In genomic region chr9:60160855-60161254, GRCm38 (mm10) we compare ENCODE assay signal across 16 mouse cellular contexts.
DNase-seq lines count a peak whose midpoint lies in the region; ATAC-seq and TF ChIP-seq lines count a peak whose summit lies in the region.
"Had no signal": no experiment of that assay in that cellular context is flagged by ENCODE, and none has a peak within 500 bp of the region (broad histone marks: within the 10 kb centered on the region; RNA-seq: fewer than 3 reads in every experiment).

No protein-coding gene starts in this region.

- no peaks in the 10 kb centered on the region for H3K9me3 ChIP-seq in limb, embryonic 13.5 days
- H3K9me3 ChIP-seq: intestine, embryonic 15.5 days had no signal

- peak; percentile 30 for DNase-seq in embryo, embryonic 11 days
- no peak for DNase-seq in embryo, embryonic 10 days (ENCODE audit: low spot score)
- DNase-seq in layer of hippocampus, adult 2 months (ENCODE audit: low spot score in 2 of 2): no peak
- DNase-seq in layer of hippocampus, postnatal 36 days: no peak
- peak; percentile 46 for DNase-seq in brain, embryonic 14.5 days (ENCODE audit: low read depth)
- DNase-seq in left cerebral cortex, adult 2 months (ENCODE audit: extremely low spot score in 1 of 2, low spot score in 2 of 2): no peak
- no peak for DNase-seq in thymus, postnatal 25 days
- DNase-seq: adrenal gland, postnatal 25 days; cerebellum, postnatal 25 days; kidney, postnatal 10 days; right cerebral cortex, adult 18-20 months; thymus, postnatal 36 days had no signal

- H3K27me3 ChIP-seq in limb, embryonic 13.5 days: no peaks in the 10 kb centered on the region
- H3K27me3 ChIP-seq: CH12.LX; intestine, embryonic 15.5 days had no signal

- TF ChIP-seq POLR2A in brain, embryonic 14.5 days (IDR thresholded peaks at IDR 0.05; ENCODE audit: borderline replicate concordance, extremely low read depth, insufficient read depth, insufficient read length, poor library complexity, severe bottlenecking): no peak

- H3K4me2 ChIP-seq in limb, embryonic 13.5 days (replicated peaks): peak overlapping the region; percentile 9
- H3K4me2 ChIP-seq: intestine, embryonic 15.5 days had no signal

- TF ChIP-seq CTCF in layer of hippocampus, adult 2 months (conservative IDR thresholded peaks at IDR 0.05): no peak
- TF ChIP-seq CTCF in brain, embryonic 14.5 days (IDR thresholded peaks at IDR 0.05; ENCODE audit: borderline replicate concordance, extremely low read depth, insufficient read depth, insufficient read length): no peak
- no peak for TF ChIP-seq CTCF in left cerebral cortex, adult 2 months (IDR thresholded peaks at IDR 0.05)

- no peak overlapping the region for H3K4me3 ChIP-seq in layer of hippocampus, adult 2 months
- no peak overlapping the region for H3K4me3 ChIP-seq in limb, embryonic 13.5 days
- no peak overlapping the region for H3K4me3 ChIP-seq in left cerebral cortex, adult 2 months
- H3K4me3 ChIP-seq: intestine, embryonic 15.5 days had no signal

- 0 out of 2 replicates have a peak, but pooled peaks have one; percentile 54 for ATAC-seq in limb, embryonic 13.5 days (ENCODE audit: low FRiP score, low read depth)
- ATAC-seq: intestine, embryonic 15.5 days had no signal

- H3K9ac ChIP-seq in limb, embryonic 13.5 days: no peak overlapping the region
- H3K9ac ChIP-seq: intestine, embryonic 15.5 days; liver, embryonic 14.5 days had no signal

- 12% methylated on average over 5 of the region's 5 CpGs for WGBS in limb, embryonic 13.5 days

- H3K4me1 ChIP-seq in limb, embryonic 13.5 days: peaks cover 14% of the 10 kb centered on the region

- H3K36me3 ChIP-seq in limb, embryonic 13.5 days: no peaks in the 10 kb centered on the region
- H3K36me3 ChIP-seq: intestine, embryonic 15.5 days had no signal

- intact Hi-C loops in left cerebral cortex, adult 2 months (cut with DNase I): no loop called here

- H3K27ac ChIP-seq in layer of hippocampus, adult 2 months: peak overlapping the region; percentile 19; the same call in 1 of the 2 replicates
- H3K27ac ChIP-seq in limb, embryonic 13.5 days: peak overlapping the region; percentile 70
- no peak overlapping the region for H3K27ac ChIP-seq in left cerebral cortex, adult 2 months
- H3K27ac ChIP-seq: intestine, embryonic 15.5 days; liver, embryonic 14.5 days had no signal

Comparison
In these comparisons a context has a peak if more than half of its experiments do, and no peak if none do; other contexts are left out.
1. DNase-seq: peak in embryo, embryonic 11 days (single experiment) and brain, embryonic 14.5 days (single experiment); none in embryo, embryonic 10 days (single experiment), layer of hippocampus, adult 2 months (0 of 2), layer of hippocampus, postnatal 36 days (0 of 2), left cerebral cortex, adult 2 months (0 of 2) and thymus, postnatal 25 days (single experiment).